Mouse (Mus musculus): ENCODE results near the gene Adam19.
"Not testable (repeated sequence)": the region's sequence is repeated elsewhere in the genome, so short reads cannot be mapped to it uniquely, and the experiment has no call there.

The Adam19 gene

DNA sequence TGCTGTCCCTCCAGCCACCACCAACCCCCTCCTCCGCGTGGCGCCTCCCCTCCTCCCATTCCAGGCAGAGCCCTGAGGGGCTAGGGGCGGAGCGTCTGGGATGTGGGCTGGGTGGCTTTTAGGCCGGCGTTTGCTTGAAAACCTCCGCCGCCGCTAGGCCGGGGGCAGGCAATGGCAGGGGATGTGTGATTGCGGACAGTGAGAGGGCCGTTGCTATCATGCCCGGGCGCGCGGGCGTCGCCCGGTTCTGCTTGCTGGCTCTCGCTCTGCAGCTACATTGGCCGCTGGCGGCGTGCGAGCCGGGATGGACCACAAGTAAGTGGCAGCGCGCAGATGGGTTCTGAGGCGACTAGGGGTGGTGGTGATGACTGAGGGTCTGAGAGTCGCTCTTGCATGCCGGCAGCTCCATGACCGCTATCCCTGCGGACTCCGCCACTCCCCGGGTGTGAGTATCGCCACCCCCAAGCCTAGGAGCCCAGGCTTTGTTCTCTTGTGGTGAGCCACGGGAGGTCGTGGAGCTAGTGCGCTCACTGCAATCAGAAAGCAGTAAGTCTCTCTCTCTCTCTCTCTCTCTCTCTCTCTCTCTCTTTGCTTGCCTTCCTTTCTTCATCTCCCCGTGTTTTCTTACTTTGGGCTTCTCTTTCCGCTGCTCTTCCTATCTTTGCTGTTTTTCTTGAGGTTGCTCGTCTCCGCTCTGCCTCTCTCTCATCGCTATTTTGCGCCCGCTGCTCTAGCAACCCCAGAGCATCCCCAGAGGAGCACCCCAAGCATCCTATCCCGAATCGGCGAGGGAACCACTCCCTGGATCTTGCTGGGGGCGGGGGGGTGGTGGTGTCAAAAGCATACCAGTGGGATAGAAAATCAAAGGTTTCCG, at the start of gene Adam19:
Gene Adam19 (plus strand): TSS at position 97 of the 874 bp plus-strand sequence.
- ATAC-seq (ENCODE audit: low TSS enrichment), result peak; percentile 75

DNA sequence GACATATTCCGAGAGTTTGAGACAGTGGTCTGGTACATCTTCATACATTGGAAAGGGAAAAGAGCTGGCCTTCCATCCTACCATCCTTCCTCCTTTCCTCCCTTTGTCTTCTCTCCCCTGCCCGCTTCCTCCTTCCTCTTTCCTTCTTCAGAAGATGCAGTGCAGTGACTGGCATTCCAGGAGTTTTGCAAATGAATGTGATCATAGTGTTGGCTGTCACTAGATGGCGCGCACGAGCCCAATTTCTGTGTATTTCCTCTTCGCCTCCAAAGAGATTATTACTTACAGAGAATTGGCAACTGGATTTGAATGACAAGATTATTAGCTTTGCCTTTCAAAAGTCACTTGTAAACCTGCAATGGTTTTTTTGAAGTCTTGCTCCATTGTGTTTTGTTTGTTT, 39.7 kb upstream of the Adam19 start:
- peak; percentile 93 for ATAC-seq (ENCODE audit: low TSS enrichment)

DNA sequence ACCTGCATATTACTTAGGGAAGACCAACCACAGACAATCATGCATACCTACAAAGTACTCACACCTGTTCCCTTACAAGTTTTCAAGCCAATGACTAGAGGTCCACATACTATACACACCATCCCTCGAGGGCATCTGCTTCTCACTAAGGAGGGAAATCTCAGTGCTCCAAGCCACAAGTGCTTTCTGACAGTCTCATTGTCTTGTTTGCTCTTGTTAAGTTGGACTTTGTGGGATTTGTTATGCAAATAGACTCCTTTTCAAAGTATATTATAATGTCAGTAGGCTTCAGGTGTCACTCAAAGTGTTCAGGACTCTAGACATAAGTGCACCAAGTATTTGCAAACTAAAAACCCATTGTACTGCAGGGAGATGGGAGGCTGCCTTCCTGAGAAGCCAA, 35.5 kb upstream of the Adam19 start:
- no peak for ATAC-seq (ENCODE audit: low TSS enrichment)

DNA sequence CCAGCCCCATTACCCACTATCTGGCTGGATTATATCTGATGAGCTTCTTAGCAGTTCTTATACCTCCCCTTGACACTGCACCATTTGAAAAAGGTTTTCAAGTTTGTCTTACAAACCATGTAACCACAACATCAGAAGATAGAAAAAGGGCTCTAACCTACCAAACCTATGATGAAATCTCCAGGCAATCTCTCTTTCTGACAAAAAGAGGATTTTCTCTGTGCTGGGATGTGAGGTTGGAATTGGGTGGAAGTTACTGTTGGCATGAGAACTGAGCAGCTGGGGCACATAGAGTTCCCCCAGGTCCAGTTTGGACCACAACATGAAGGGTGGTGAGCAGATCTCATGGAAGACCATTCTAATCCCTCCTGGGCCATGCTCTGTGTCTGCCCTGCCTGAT, 33.9 kb upstream of the Adam19 start:
- ATAC-seq (ENCODE audit: low TSS enrichment), result no peak

GRCm38 (mm10) chr11:46022983-46023382, 32.8 kb upstream of the Adam19 start:
- no peak for ATAC-seq (ENCODE audit: low TSS enrichment)

DNA sequence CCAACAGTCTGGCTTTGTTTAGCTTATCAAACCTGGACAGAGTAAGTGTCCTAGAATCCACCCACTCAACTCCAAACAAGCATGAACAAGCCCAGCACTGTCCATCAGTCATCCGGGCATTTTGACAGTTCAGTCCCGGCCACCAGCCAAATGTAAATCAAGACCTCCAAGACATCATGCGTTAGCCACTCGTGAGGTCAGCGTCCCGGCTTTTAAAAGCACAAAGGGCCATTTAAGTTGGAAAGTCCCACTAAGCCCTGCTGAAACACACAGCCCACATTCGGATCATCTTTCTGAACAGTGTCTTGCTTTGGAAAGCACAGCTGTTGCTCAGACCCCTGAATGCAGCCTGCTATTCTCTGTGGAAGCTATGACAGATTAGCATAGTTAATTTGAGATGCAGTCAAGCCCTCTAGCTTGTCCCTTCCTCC, 29.8 kb upstream of the Adam19 start:
- no peak for ATAC-seq (ENCODE audit: low TSS enrichment)

- no peak for ATAC-seq (ENCODE audit: low TSS enrichment)
These were observed 27.6 kb upstream of the Adam19 start for GRCm38 (mm10) chr11:46027952-46028814.

- ATAC-seq (ENCODE audit: low TSS enrichment), result no peak
These were observed 26.3 kb upstream of the Adam19 start for GRCm38 (mm10) chr11:46029485-46029884.

DNA sequence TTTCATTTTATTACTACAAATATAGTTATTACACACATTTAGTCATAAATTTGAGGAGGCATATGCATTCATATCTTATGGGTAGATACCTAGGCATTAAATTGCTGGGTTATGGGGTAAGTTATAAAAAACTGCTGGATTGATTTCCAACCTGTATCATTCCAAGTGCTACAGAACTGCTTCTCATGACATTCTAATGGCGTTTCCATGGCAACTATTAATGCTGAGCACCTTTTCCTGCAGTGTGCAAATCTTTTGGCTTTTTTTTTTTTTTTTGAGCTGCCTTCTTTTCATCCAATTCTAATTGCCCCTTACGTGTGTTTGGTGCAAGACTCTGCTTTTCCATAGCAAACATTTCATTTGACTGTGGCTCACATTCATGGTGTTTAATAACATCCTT, 25.8 kb upstream of the Adam19 start:
- ATAC-seq (ENCODE audit: low TSS enrichment), result no peak

DNA sequence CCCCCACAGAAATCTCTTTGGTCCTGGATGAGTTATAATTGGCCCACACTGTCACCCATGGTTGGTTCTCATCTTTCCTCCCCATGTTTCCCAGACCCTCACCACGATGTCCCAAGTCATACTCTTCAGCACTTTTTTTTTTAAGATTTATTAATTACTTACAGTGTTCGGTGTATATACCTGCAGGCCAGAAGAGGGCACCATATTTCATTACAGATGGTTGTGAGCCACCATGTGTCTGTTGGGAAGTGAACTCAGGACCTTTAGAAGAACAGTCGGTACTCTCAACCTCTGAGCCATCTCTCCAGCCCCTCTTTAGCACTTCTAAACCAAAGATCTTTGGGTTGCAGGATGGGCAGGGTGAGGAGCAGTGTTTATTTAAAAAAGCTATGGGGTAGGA, 24.3 kb upstream of the Adam19 start:
- no peak for ATAC-seq (ENCODE audit: low TSS enrichment)

- ATAC-seq (ENCODE audit: low TSS enrichment), result no peak
These were observed 22.8 kb upstream of the Adam19 start for GRCm38 (mm10) chr11:46032956-46033355.

- ATAC-seq (ENCODE audit: low TSS enrichment), result no peak
These were observed 19.4 kb upstream of the Adam19 start for GRCm38 (mm10) chr11:46036374-46036773.

DNA sequence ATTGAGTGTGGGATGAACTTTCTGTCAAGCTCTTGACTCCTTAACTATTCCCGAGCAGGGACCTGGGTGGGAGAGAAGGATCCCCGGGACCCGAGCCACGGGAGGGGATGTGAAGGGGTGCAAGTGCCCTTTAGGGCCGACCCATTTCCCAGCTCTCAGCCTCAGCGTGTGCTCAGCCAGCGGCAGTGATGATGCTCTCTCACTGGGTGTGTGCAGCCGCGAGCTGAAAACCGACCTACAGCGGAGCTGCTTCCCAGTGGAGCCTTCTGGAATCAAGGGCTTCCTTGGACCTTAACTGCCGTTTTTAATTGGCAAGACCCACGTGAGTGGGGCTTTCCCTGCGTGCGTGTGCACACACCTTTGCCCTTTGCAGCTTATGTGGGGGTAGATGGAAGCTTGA, 16.9 kb upstream of the Adam19 start:
- ATAC-seq (ENCODE audit: low TSS enrichment), result peak; percentile 73

- ATAC-seq (ENCODE audit: low TSS enrichment), result peak; percentile 91
These were observed 16.5 kb upstream of the Adam19 start for GRCm38 (mm10) chr11:46039335-46039734.

- no peak for ATAC-seq (ENCODE audit: low TSS enrichment)
These were observed 14.8 kb upstream of the Adam19 start for GRCm38 (mm10) chr11:46040841-46041556.

GRCm38 (mm10) chr11:46041607-46042267, 14.1 kb upstream of the Adam19 start:
- ATAC-seq (ENCODE audit: low TSS enrichment), result no peak

GRCm38 (mm10) chr11:46044781-46045180, 11.0 kb upstream of the Adam19 start:
- no peak for ATAC-seq (ENCODE audit: low TSS enrichment)

- no peak for ATAC-seq (ENCODE audit: low TSS enrichment)
These were observed 8.5 kb upstream of the Adam19 start for GRCm38 (mm10) chr11:46047264-46047663.

- peak; percentile 58 for ATAC-seq (ENCODE audit: low TSS enrichment)
These were observed 3.6 kb upstream of the Adam19 start, which contains the start of gene Gm12166 for GRCm38 (mm10) chr11:46052105-46052659. TSS of gene Gm12166 (minus strand) at chr11:46052321.

DNA sequence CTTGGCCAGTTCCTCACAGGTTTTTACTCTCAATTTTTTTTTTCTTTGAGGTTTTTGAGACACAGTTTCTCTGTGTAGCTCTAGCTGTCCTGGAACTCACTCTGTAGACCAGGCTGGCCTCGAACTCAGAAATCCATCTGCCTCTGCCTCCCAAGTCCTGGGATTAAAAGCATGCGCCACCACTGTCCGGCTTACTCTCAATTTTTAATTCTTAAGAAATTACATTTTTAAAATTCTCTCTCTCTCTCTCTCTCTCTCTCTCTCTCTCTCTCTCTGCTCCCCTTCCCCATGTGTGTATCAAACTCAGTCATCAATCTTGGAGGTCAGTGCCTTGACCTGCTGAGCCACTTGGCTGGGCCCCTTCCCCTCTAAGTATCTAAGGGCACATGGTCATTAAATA, 2.3 kb upstream of the Adam19 start:
- not testable (repeated sequence) for ATAC-seq (ENCODE audit: low TSS enrichment)

DNA sequence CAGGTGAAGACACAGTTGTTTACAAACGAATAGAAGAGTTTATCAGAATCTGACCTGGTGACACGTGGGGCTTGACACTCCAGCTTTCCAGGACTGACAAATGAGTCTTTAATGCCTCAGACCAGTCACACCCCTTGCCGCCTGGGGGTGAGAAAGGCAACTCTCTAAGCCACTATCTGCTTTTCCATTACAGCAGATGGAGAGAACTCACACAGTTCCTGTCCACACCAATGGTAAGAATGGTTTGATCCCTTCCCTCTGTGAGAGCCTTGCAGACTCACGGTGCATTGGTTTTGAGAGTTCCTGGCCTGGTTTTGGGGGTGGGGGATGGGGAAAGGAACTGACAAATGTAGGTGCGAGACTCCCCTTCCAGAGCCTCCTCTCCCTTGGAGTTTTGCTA, 1.5 kb upstream of the Adam19 start:
- no peak for ATAC-seq (ENCODE audit: low TSS enrichment)
